Mouse (Mus musculus) ES-E14 (cell line): Measurements from ENCODE around the gene Slc38a4.

Experiments used
- CHD2 ChIP-seq: IDR thresholded peaks from 2 replicates; pipeline ENCODE4 v1.6.1; 2014; ENCODE audit warnings: mild to moderate bottlenecking, low read depth, low read length, inconsistent platforms
- MAFK ChIP-seq: IDR thresholded peaks from 2 replicates; pipeline ENCODE4 v1.6.1; 2014; ENCODE audit warnings: mild to moderate bottlenecking, low read depth, low read length, inconsistent platforms; ENCODE audit not compliant: insufficient read depth
- ZNF384 ChIP-seq: IDR thresholded peaks from 2 replicates; pipeline ENCODE4 v1.6.1; 2012; ENCODE audit warnings: low read depth, low read length, inconsistent platforms

DNA sequence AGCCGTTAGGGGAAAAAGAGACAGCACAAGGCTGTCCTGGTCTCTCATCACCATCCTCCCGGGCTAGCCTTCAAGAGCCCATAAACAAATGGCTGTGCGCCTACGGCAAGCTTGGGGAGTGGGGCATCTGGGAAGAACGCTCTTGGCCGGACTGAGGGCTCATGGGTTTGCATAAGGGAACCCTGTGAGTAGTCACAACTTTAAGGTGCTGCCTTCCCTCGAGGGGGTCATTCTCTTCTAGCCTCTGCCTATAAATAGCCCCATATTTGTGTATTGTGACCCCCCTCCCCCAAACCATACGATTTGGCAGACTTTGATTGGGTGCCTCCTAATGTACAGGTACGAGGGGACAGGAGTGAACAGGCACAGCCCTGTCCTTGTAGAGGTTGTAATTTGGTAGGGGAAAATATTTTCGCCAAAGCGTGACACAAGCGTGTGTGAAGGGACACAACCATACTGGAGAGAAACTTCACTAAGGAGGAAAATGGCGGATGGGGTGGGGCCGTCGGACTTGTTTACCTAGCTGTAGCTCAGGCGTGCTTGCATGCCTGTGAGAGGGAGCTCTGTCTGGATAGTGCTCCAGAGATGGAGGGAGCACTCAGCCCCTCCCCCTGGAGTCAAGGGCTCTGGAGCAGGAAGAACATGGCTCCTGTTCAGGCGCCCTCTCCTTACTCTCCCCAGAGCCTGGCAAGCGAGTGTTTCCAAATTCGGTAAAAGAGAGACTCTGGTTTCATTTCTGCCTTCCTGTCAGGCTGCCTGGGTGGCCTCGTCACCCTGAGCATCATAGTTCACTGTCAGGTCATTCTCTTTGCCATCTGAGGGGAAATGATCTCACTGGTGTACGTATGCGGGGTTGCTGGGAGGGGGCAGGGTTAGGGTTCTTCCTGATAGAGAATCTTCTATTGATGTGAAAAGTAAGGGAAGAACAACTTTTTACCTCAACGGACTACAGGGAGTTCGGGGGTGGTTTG lies 3.6 kb upstream of the Slc38a4 start:
- no peak for TF ChIP-seq MAFK
- TF ChIP-seq CHD2: no peak
- TF ChIP-seq ZNF384: no peak
